Mouse (Mus musculus): ENCODE data around the gene Plekhh1. TPM values are rescaled to one million over a fixed set of nuclear protein-coding genes. Genes with fewer than 3 reads are reported as not detected.

Plekhh1 gene
- 0.92 and 1.9 TPM in 2 replicates for total RNA-seq (2012; rRNA removed)
- 0.27 and 0.31 TPM in 2 replicates for total RNA-seq (2014; rRNA removed)
- 0.69 and 0.75 TPM in 2 replicates for polyA plus RNA-seq (2012; ENCODE audit: insufficient read length, low read depth)

- H3K79me2 ChIP-seq (replicated peaks; ENCODE audit: control insufficient read depth, extremely low read depth, insufficient read depth, poor library complexity, severe bottlenecking): no peaks in the 10 kb centered on the region
- H3K4me1 ChIP-seq (ENCODE audit: control insufficient read depth in 1 of 2, insufficient read depth in 2 of 2): peaks cover 0 to 7% of the 10 kb centered on the region in 2 experiments; a peak in 2 of 4 replicates
- peak within 1 kb of the TSS; percentile 58 to 85 (median 66) for H3K4me3 ChIP-seq (replicated peaks in 1 of 3; ENCODE audit: low read depth in 2 of 3, low read length in 2 of 3, poor library complexity in 1 of 3)
- peaks cover 23% of the 10 kb centered on the region for H3K27me3 ChIP-seq (replicated peaks)
- DNase-seq (ENCODE audit: extremely low read depth): no peak
- in situ Hi-C loops (cut with MboI; ENCODE audit: low pct_ligation_motif_present, low pct_unique_long_range_greater_than_20kb, low sequenced_read_pairs) (no loop called here), dilution Hi-C loops (cut with MboI; ENCODE audit: extremely low pct_ligation_motif_present, extremely low pct_unique_long_range_greater_than_20kb, low sequenced_read_pairs) (no loop called here)
- H3K4me2 ChIP-seq (ENCODE audit: insufficient read depth, low read depth, poor library complexity, severe bottlenecking): peak within 1 kb of the TSS; percentile 92
- H3K9ac ChIP-seq (ENCODE audit: insufficient read depth, low read depth): peak within 1 kb of the TSS; percentile 57
- no peak within 1 kb of the TSS for H3K27ac ChIP-seq (ENCODE audit: insufficient read depth, low read depth)
- no peaks in the 10 kb centered on the region for H3K9me3 ChIP-seq (replicated peaks; ENCODE audit: low read length)
- no peak for TF ChIP-seq GABPA (IDR thresholded peaks at IDR 0.05; ENCODE audit: insufficient replicate concordance, low read depth, low read length)
- no peak for TF ChIP-seq JUN (IDR thresholded peaks at IDR 0.05; ENCODE audit: insufficient read depth, low read depth, low read length)
- no peak for TF ChIP-seq USF1 (IDR thresholded peaks at IDR 0.05; ENCODE audit: low read depth, low read length)
- TF ChIP-seq RAD21 (IDR thresholded peaks at IDR 0.05; ENCODE audit: low read depth, low read length): no peak
- TF ChIP-seq EP300 (IDR thresholded peaks at IDR 0.05; ENCODE audit: low read length): no peak
- TF ChIP-seq IRF4 (IDR thresholded peaks at IDR 0.05; ENCODE audit: low read depth, low read length): no peak; the same call in 1 of the 2 replicates
- TF ChIP-seq HCFC1 (IDR thresholded peaks at IDR 0.05; ENCODE audit: low read depth, low read length): no peak
- TF ChIP-seq CHD2 (IDR thresholded peaks at IDR 0.05; ENCODE audit: low read length): no peak
- TF ChIP-seq CTCF (conservative IDR thresholded peaks at IDR 0.05 in 1 of 2, IDR thresholded peaks at IDR 0.05 in 1 of 2; ENCODE audit: low read depth in 2 of 2, low read length in 2 of 2): no peak
- peak; percentile 32; the same call in 1 of the 2 replicates for TF ChIP-seq POLR2A (IDR thresholded peaks at IDR 0.05; ENCODE audit: low read depth, low read length)
- TF ChIP-seq E2F4 (IDR thresholded peaks at IDR 0.05; ENCODE audit: insufficient replicate concordance, low read depth, low read length): no peak
- TF ChIP-seq POLR2AphosphoS2 (IDR thresholded peaks at IDR 0.05; ENCODE audit: low read depth, low read length): no peak
- TF ChIP-seq KAT2A (IDR thresholded peaks at IDR 0.05; ENCODE audit: insufficient replicate concordance, low read length): no peak
- no peak for TF ChIP-seq ZC3H11A (IDR thresholded peaks at IDR 0.05; ENCODE audit: low read depth, low read length)
- 0 out of 2 replicates have a peak, but pooled peaks have one; percentile 8 for TF ChIP-seq ELF1 (IDR thresholded peaks at IDR 0.05; ENCODE audit: low read depth, low read length)
- TF ChIP-seq SIN3A (IDR thresholded peaks at IDR 0.05; ENCODE audit: low read length): no peak
- peak; percentile 50; the same call in 1 of the 2 replicates for TF ChIP-seq TCF12 (IDR thresholded peaks at IDR 0.05; ENCODE audit: low read depth, low read length)
- TF ChIP-seq CHD1 (IDR thresholded peaks at IDR 0.05; ENCODE audit: low read depth, low read length): no peak
- peak; percentile 44; the same call in 1 of the 2 replicates for TF ChIP-seq UBTF (IDR thresholded peaks at IDR 0.05; ENCODE audit: low read depth, low read length)
- TF ChIP-seq ZMIZ1 (IDR thresholded peaks at IDR 0.05; ENCODE audit: low read depth, low read length): no peak
- no peak for TF ChIP-seq JUND (conservative IDR thresholded peaks at IDR 0.05; ENCODE audit: low read depth, low read length)
- no peak for TF ChIP-seq RCOR1 (conservative IDR thresholded peaks at IDR 0.05; ENCODE audit: low read depth, low read length)
- TF ChIP-seq ETS1 (conservative IDR thresholded peaks at IDR 0.05; ENCODE audit: low read depth, low read length): no peak
- no peak for TF ChIP-seq MEF2A (IDR thresholded peaks at IDR 0.05; ENCODE audit: borderline replicate concordance, low read depth, low read length)
- no peak for TF ChIP-seq NELFE (IDR thresholded peaks at IDR 0.05; ENCODE audit: low read depth, low read length)
- no peak for TF ChIP-seq MAX (IDR thresholded peaks at IDR 0.05; ENCODE audit: low read length)
- TF ChIP-seq BHLHE40 (IDR thresholded peaks at IDR 0.05; ENCODE audit: low read depth, low read length): no peak
- no peak for TF ChIP-seq MAZ (IDR thresholded peaks at IDR 0.05; ENCODE audit: low read depth, low read length)
- no peak for TF ChIP-seq TBP (conservative IDR thresholded peaks at IDR 0.05; ENCODE audit: low read depth, low read length)
- TF ChIP-seq NRF1 (IDR thresholded peaks at IDR 0.05; ENCODE audit: low read depth, low read length): 0 out of 2 replicates have a peak, but pooled peaks have one; percentile 28
- no peak for TF ChIP-seq MAFK (IDR thresholded peaks at IDR 0.05; ENCODE audit: insufficient replicate concordance, low read length)
- H3K36me3 ChIP-seq (replicated peaks in 1 of 2; ENCODE audit: control insufficient read depth in 1 of 2, insufficient read depth in 1 of 2, low read length in 1 of 2): no peaks in the 10 kb centered on the region
Observed at GRCm38 (mm10) chr12:79028911-79029861, at the start of gene Plekhh1. Gene Plekhh1 (plus strand): TSS chr12:79029163.
